Mouse (Mus musculus) embryonic fibroblast, embryonic 13.5 days (primary cell): ENCODE measurements around the gene Ank2.

ENCODE experiments used
- CTCF ChIP-seq: IDR thresholded peaks from 2 replicates; pipeline ENCODE4 v1.5.1; 2011; ENCODE audit warnings: mild to moderate bottlenecking, control low read depth, low read length, moderate library complexity, borderline replicate concordance; ENCODE audit not compliant: insufficient read depth
- POLR2A ChIP-seq: IDR thresholded peaks from 2 replicates; pipeline ENCODE4 v1.6.1; 2011; ENCODE audit warnings: low read depth, mild to moderate bottlenecking, control low read depth, low read length, moderate library complexity

- TF ChIP-seq CTCF: no peak
- no peak for TF ChIP-seq POLR2A
Measured at GRCm38 (mm10) chr3:127005898-127006673, 493.1 kb downstream of the Ank2 start.
